16 mouse cellular contexts compared by ENCODE assay signal in genomic region chr1:151514119-151514518, GRCm38 (mm10). TPM values are rescaled to one million over a fixed set of nuclear protein-coding genes. Genes with fewer than 3 reads are reported as not detected.
DNase-seq lines count a peak whose midpoint lies in the region; ATAC-seq and TF ChIP-seq lines count a peak whose summit lies in the region.
"Had no signal": no experiment of that assay in that cellular context is flagged by ENCODE, and none has a peak within 500 bp of the region (broad histone marks: within the 10 kb centered on the region; RNA-seq: fewer than 3 reads in every experiment).

No protein-coding gene starts in this region.

- WGBS in forebrain, postnatal 0 days: 77% methylated on average over 4 of the region's 4 CpGs
- 87% methylated on average over 4 of the region's 4 CpGs for WGBS in forebrain, embryonic 14.5 days
- WGBS in heart, embryonic 15.5 days: 44% methylated on average over 4 of the region's 4 CpGs
- WGBS in limb, embryonic 14.5 days: 57% methylated on average over 4 of the region's 4 CpGs
- WGBS in limb, embryonic 10.5 days: 94% methylated on average over 4 of the region's 4 CpGs

- no peak for ATAC-seq in forebrain, postnatal 0 days
- ATAC-seq in forebrain, embryonic 14.5 days: no peak
- peak; percentile 70 for ATAC-seq in heart, embryonic 15.5 days (replicated peaks; ENCODE audit: insufficient number of reproducible peaks, insufficient read depth, low FRiP score, low read depth)
- ATAC-seq in limb, embryonic 14.5 days (ENCODE audit: low FRiP score, low read depth): no peak
- ATAC-seq in megakaryocyte progenitor cell, adult 5-6 weeks (replicated peaks; ENCODE audit: poor library complexity): no peak
- ATAC-seq: forebrain, embryonic 13.5 days; intestine, embryonic 16.5 days; midbrain, embryonic 13.5 days had no signal

- peak; percentile 18 for DNase-seq in forebrain, postnatal 0 days
- DNase-seq in forebrain, embryonic 14.5 days (ENCODE audit: low spot score): no peak
- DNase-seq in heart, adult 9 months (ENCODE audit: low spot score in 2 of 2): no peak
- peak; percentile 38 for DNase-seq in limb, embryonic 14.5 days (ENCODE audit: low spot score)
- no peak for DNase-seq in limb, embryonic 10.5 days (ENCODE audit: low spot score)
- DNase-seq: cerebellum, postnatal 10 days; right cerebral cortex, postnatal 4 days; thymus, postnatal 36 days had no signal

- no peak overlapping the region for H3K4me2 ChIP-seq in forebrain, postnatal 0 days (ENCODE audit: low read depth)
- H3K4me2 ChIP-seq in forebrain, embryonic 14.5 days (ENCODE audit: low read length): no peak overlapping the region
- H3K4me2 ChIP-seq in heart, embryonic 15.5 days: no peak overlapping the region
- H3K4me2 ChIP-seq in limb, embryonic 14.5 days (replicated peaks; ENCODE audit: low read depth, low read length, severe bottlenecking): no peak overlapping the region
- H3K4me2 ChIP-seq: forebrain, embryonic 13.5 days; hindbrain, embryonic 15.5 days; midbrain, embryonic 13.5 days had no signal

- no peak for TF ChIP-seq CTCF in forebrain, postnatal 0 days (IDR thresholded peaks at IDR 0.05; ENCODE audit: low read depth)
- TF ChIP-seq CTCF in embryonic fibroblast, embryonic 13.5 days (IDR thresholded peaks at IDR 0.05; ENCODE audit: borderline replicate concordance, insufficient read depth, low read length): no peak

- no peak overlapping the region for H3K27ac ChIP-seq in forebrain, postnatal 0 days (ENCODE audit: low read depth, low read length)
- H3K27ac ChIP-seq in forebrain, embryonic 14.5 days (ENCODE audit: low read depth, low read length): no peak overlapping the region
- peak overlapping the region; percentile 71 for H3K27ac ChIP-seq in heart, embryonic 15.5 days
- no peak overlapping the region for H3K27ac ChIP-seq in limb, embryonic 14.5 days (replicated peaks; ENCODE audit: low read depth, low read length)
- H3K27ac ChIP-seq in limb, embryonic 10.5 days: no peak overlapping the region
- H3K27ac ChIP-seq in embryonic fibroblast, embryonic 13.5 days (ENCODE audit: insufficient read depth, low read length): peak overlapping the region; percentile 81
- H3K27ac ChIP-seq: forebrain, embryonic 13.5 days; hindbrain, embryonic 15.5 days; liver, embryonic 14.5 days; midbrain, embryonic 13.5 days had no signal

- TF ChIP-seq POLR2A in limb, embryonic 14.5 days (IDR thresholded peaks at IDR 0.05; ENCODE audit: borderline replicate concordance, extremely low read depth, insufficient read depth, insufficient read length): no peak
- no peak for TF ChIP-seq POLR2A in embryonic fibroblast, embryonic 13.5 days (IDR thresholded peaks at IDR 0.05; ENCODE audit: low read depth, low read length)

- no peaks in the 10 kb centered on the region for H3K36me3 ChIP-seq in forebrain, postnatal 0 days (ENCODE audit: insufficient read depth)
- H3K36me3 ChIP-seq in forebrain, embryonic 14.5 days (ENCODE audit: control insufficient read depth, insufficient read depth, low read length): no peaks in the 10 kb centered on the region
- no peaks in the 10 kb centered on the region for H3K36me3 ChIP-seq in heart, embryonic 15.5 days
- no peaks in the 10 kb centered on the region for H3K36me3 ChIP-seq in limb, embryonic 14.5 days (ENCODE audit: control insufficient read depth, insufficient read depth, low read length)
- no peaks in the 10 kb centered on the region for H3K36me3 ChIP-seq in limb, embryonic 10.5 days
- H3K36me3 ChIP-seq: hindbrain, embryonic 15.5 days; midbrain, embryonic 13.5 days had no signal

- no peaks in the 10 kb centered on the region for H3K27me3 ChIP-seq in forebrain, postnatal 0 days (ENCODE audit: insufficient read depth, low read length)
- H3K27me3 ChIP-seq in forebrain, embryonic 14.5 days (replicated peaks; ENCODE audit: control insufficient read depth, insufficient read depth, low read length): no peaks in the 10 kb centered on the region
- no peaks in the 10 kb centered on the region for H3K27me3 ChIP-seq in heart, embryonic 15.5 days
- H3K27me3 ChIP-seq in limb, embryonic 14.5 days (ENCODE audit: control insufficient read depth, insufficient read depth, low read length): no peaks in the 10 kb centered on the region
- no peaks in the 10 kb centered on the region for H3K27me3 ChIP-seq in limb, embryonic 10.5 days (ENCODE audit: low read depth, poor library complexity, severe bottlenecking)
- H3K27me3 ChIP-seq: forebrain, embryonic 13.5 days; hindbrain, embryonic 15.5 days; midbrain, embryonic 13.5 days had no signal

- H3K9ac ChIP-seq in forebrain, postnatal 0 days: no peak overlapping the region
- no peak overlapping the region for H3K9ac ChIP-seq in forebrain, embryonic 14.5 days (ENCODE audit: low read length)
- H3K9ac ChIP-seq in heart, embryonic 15.5 days: no peak overlapping the region
- H3K9ac ChIP-seq in limb, embryonic 14.5 days (ENCODE audit: low read depth, low read length, severe bottlenecking): no peak overlapping the region
- H3K9ac ChIP-seq: forebrain, embryonic 13.5 days; hindbrain, embryonic 15.5 days; liver, embryonic 14.5 days; midbrain, embryonic 13.5 days had no signal

- no peaks in the 10 kb centered on the region for H3K4me1 ChIP-seq in forebrain, postnatal 0 days (ENCODE audit: insufficient read depth)
- H3K4me1 ChIP-seq in forebrain, embryonic 14.5 days (ENCODE audit: control insufficient read depth, insufficient read depth, low read length): no peaks in the 10 kb centered on the region
- peaks cover 10% of the 10 kb centered on the region for H3K4me1 ChIP-seq in heart, embryonic 15.5 days (replicated peaks)
- H3K4me1 ChIP-seq in limb, embryonic 14.5 days (ENCODE audit: control insufficient read depth, insufficient read depth, low read length): no peaks in the 10 kb centered on the region
- no peaks in the 10 kb centered on the region for H3K4me1 ChIP-seq in limb, embryonic 10.5 days
- H3K4me1 ChIP-seq in embryonic fibroblast, embryonic 13.5 days (ENCODE audit: control insufficient read depth, insufficient read depth, low read length): no peaks in the 10 kb centered on the region
- H3K4me1 ChIP-seq: forebrain, embryonic 13.5 days; hindbrain, embryonic 15.5 days; midbrain, embryonic 13.5 days had no signal

- no peak overlapping the region for H3K4me3 ChIP-seq in forebrain, postnatal 0 days (ENCODE audit: low read depth, low read length)
- no peak overlapping the region for H3K4me3 ChIP-seq in forebrain, embryonic 14.5 days (ENCODE audit: low read depth, low read length)
- no peak overlapping the region for H3K4me3 ChIP-seq in heart, embryonic 15.5 days
- H3K4me3 ChIP-seq in limb, embryonic 14.5 days (replicated peaks; ENCODE audit: low read length): no peak overlapping the region
- H3K4me3 ChIP-seq in limb, embryonic 10.5 days: no peak overlapping the region
- H3K4me3 ChIP-seq in embryonic fibroblast, embryonic 13.5 days (ENCODE audit: insufficient read depth, low read length): no peak overlapping the region
- H3K4me3 ChIP-seq: forebrain, embryonic 13.5 days; hindbrain, embryonic 15.5 days; midbrain, embryonic 13.5 days had no signal

- no peaks in the 10 kb centered on the region for H3K9me3 ChIP-seq in forebrain, postnatal 0 days (ENCODE audit: low read length)
- H3K9me3 ChIP-seq in forebrain, embryonic 14.5 days (replicated peaks; ENCODE audit: control insufficient read depth, low read length): no peaks in the 10 kb centered on the region
- no peaks in the 10 kb centered on the region for H3K9me3 ChIP-seq in heart, embryonic 15.5 days (replicated peaks)
- H3K9me3 ChIP-seq in limb, embryonic 14.5 days (ENCODE audit: control insufficient read depth, low read length): no peaks in the 10 kb centered on the region
- no peaks in the 10 kb centered on the region for H3K9me3 ChIP-seq in limb, embryonic 10.5 days (replicated peaks)
- H3K9me3 ChIP-seq: forebrain, embryonic 13.5 days; hindbrain, embryonic 15.5 days; midbrain, embryonic 13.5 days had no signal

RNA-seq across cellular contexts. Expression of gene Rnf2, which starts 13.4 kb away (rescaled TPM):
- 83.1 and 84.2 TPM in 2 replicates for total RNA-seq in forebrain, postnatal 0 days (2014; rRNA removed)
- 76.6 and 78.4 TPM in 2 replicates for polyA plus RNA-seq in forebrain, postnatal 0 days (2015; fragmentation: Nextera tagmentation; extraction: Ambion mirVana)
- polyA plus RNA-seq in forebrain, embryonic 14.5 days (2014; fragmentation: Nextera tagmentation; extraction: Ambion mirVana): 143 and 144 TPM in 2 replicates
- 55.6 and 57.9 TPM in 2 replicates for polyA plus RNA-seq in heart, embryonic 15.5 days (2015; fragmentation: Nextera tagmentation; extraction: Ambion mirVana)
- polyA plus RNA-seq in limb, embryonic 14.5 days (2012; rRNA removed): 90.5 and 106 TPM in 2 replicates
- 108 and 109 TPM in 2 replicates for polyA plus RNA-seq in limb, embryonic 14.5 days (2014; fragmentation: Nextera tagmentation; extraction: Ambion mirVana)
- polyA plus RNA-seq in limb, embryonic 10.5 days (2016; fragmentation: Nextera tagmentation; extraction: Ambion mirVana): 95.1 and 111 TPM in 2 replicates
- polyA plus RNA-seq in embryonic fibroblast, embryonic 13.5 days (2011; ENCODE audit: insufficient read length, low read depth, missing spikeins): 80.0 and 96.5 TPM in 2 replicates
- 54.5 and 61.9 TPM in 2 replicates for total RNA-seq in megakaryocyte progenitor cell, adult 5-6 weeks (2015)
- total RNA-seq in megakaryocyte progenitor cell, adult 5-6 weeks (2017): 76.0 and 81.9 TPM in 2 replicates

RNA-seq across cellular contexts. Expression of gene Fam129a, which starts 56.9 kb away (rescaled TPM):
- total RNA-seq in forebrain, postnatal 0 days (2014; rRNA removed): 0.92 and 2.9 TPM in 2 replicates
- polyA plus RNA-seq in forebrain, postnatal 0 days (2015; fragmentation: Nextera tagmentation; extraction: Ambion mirVana): 0.75 and 0.93 TPM in 2 replicates
- 0.33 TPM in 2 replicates for polyA plus RNA-seq in forebrain, embryonic 14.5 days (2014; fragmentation: Nextera tagmentation; extraction: Ambion mirVana)
- 14.3 and 14.4 TPM in 2 replicates for polyA plus RNA-seq in heart, embryonic 15.5 days (2015; fragmentation: Nextera tagmentation; extraction: Ambion mirVana)
- 9.8 and 11.1 TPM in 2 replicates for polyA plus RNA-seq in limb, embryonic 14.5 days (2012; rRNA removed)
- polyA plus RNA-seq in limb, embryonic 14.5 days (2014; fragmentation: Nextera tagmentation; extraction: Ambion mirVana): 13.9 and 14.7 TPM in 2 replicates
- polyA plus RNA-seq in limb, embryonic 10.5 days (2016; fragmentation: Nextera tagmentation; extraction: Ambion mirVana): 0.90 and 1.3 TPM in 2 replicates
- 68.1 and 81.6 TPM in 2 replicates for polyA plus RNA-seq in embryonic fibroblast, embryonic 13.5 days (2011; ENCODE audit: insufficient read length, low read depth, missing spikeins)
- 4.9 and 7.1 TPM in 2 replicates for total RNA-seq in megakaryocyte progenitor cell, adult 5-6 weeks (2015)
- total RNA-seq in megakaryocyte progenitor cell, adult 5-6 weeks (2017): 8.0 and 8.9 TPM in 2 replicates

Comparison
In these comparisons a context has a peak if more than half of its experiments do, and no peak if none do; other contexts are left out.
1. DNase-seq: peak in forebrain, postnatal 0 days (single experiment) and limb, embryonic 14.5 days (single experiment); none in forebrain, embryonic 14.5 days (single experiment), heart, adult 9 months (0 of 2) and limb, embryonic 10.5 days (single experiment).
2. H3K27ac ChIP-seq: peak in heart, embryonic 15.5 days (single experiment) and embryonic fibroblast, embryonic 13.5 days (single experiment); none in forebrain, postnatal 0 days (single experiment), forebrain, embryonic 14.5 days (single experiment), limb, embryonic 14.5 days (single experiment) and limb, embryonic 10.5 days (single experiment).